Mouse (Mus musculus): ENCODE measurements around the gene Ksr2. TPM values are rescaled to one million over a fixed set of nuclear protein-coding genes. Genes with fewer than 3 reads are reported as not detected.

Ksr2 gene
- polyA plus RNA-seq, 1 experiment from 2014 or later = 1.4 TPM

- Histone ChIP-seq H3K4me2 (ENCODE audit: low read depth) (no peak overlapping the region), H3K36me3 (ENCODE audit: control insufficient read depth, insufficient read depth, low read length) (no peaks in the 10 kb centered on the region), H3K4me1 (ENCODE audit: control insufficient read depth, insufficient read depth, low read length) (no peaks in the 10 kb centered on the region), H3K9ac (ENCODE audit: low read length) (no peak overlapping the region), H3K27me3 (ENCODE audit: control insufficient read depth, insufficient read depth, low read length) (no peaks in the 10 kb centered on the region), H3K9me3 (ENCODE audit: control insufficient read depth, low read length) (no peaks in the 10 kb centered on the region), H3K27ac (ENCODE audit: low read depth, low read length) (no peak overlapping the region), H3K4me3 (ENCODE audit: low read depth, low read length) (no peak overlapping the region)
- DNase-seq (ENCODE audit: low spot score) (no peak), ATAC-seq (ENCODE audit: insufficient read depth, low FRiP score, low TSS enrichment) (no peak)
- WGBS = 79% methylated on average over 12 of the region's 12 CpGs
Observed at GRCm38 (mm10) chr5:117481586-117481985, 67.8 kb downstream of the Ksr2 start.

- no peak for ATAC-seq (ENCODE audit: insufficient read depth, low FRiP score, low TSS enrichment)
- H3K9ac ChIP-seq (ENCODE audit: low read length) = no peak overlapping the region
- no peak for DNase-seq (ENCODE audit: low spot score)
Observed at GRCm38 (mm10) chr5:117482013-117482412, 68.2 kb downstream of the Ksr2 start.

GRCm38 (mm10) chr5:117485411-117485810, 71.6 kb downstream of the Ksr2 start:
- Histone ChIP-seq H3K9me3 (ENCODE audit: control insufficient read depth, low read length) (no peaks in the 10 kb centered on the region), H3K36me3 (ENCODE audit: control insufficient read depth, insufficient read depth, low read length) (no peaks in the 10 kb centered on the region), H3K4me3 (ENCODE audit: low read depth, low read length) (no peak overlapping the region), H3K9ac (ENCODE audit: low read length) (no peak overlapping the region), H3K4me1 (ENCODE audit: control insufficient read depth, insufficient read depth, low read length) (no peaks in the 10 kb centered on the region), H3K27me3 (ENCODE audit: control insufficient read depth, insufficient read depth, low read length) (no peaks in the 10 kb centered on the region), H3K27ac (ENCODE audit: low read depth, low read length) (no peak overlapping the region), H3K4me2 (ENCODE audit: low read depth) (no peak overlapping the region)
- WGBS = 83% methylated on average over 6 of the region's 6 CpGs
- DNase-seq (ENCODE audit: low spot score) (no peak), ATAC-seq (ENCODE audit: insufficient read depth, low FRiP score, low TSS enrichment) (no peak)

More at GRCm38 (mm10) chr5:117482013-117482412, 68.2 kb downstream of the Ksr2 start:
- Histone ChIP-seq H3K36me3 (ENCODE audit: control insufficient read depth, insufficient read depth, low read length) (no peaks in the 10 kb centered on the region), H3K4me1 (ENCODE audit: control insufficient read depth, insufficient read depth, low read length) (no peaks in the 10 kb centered on the region), H3K27me3 (ENCODE audit: control insufficient read depth, insufficient read depth, low read length) (no peaks in the 10 kb centered on the region), H3K27ac (ENCODE audit: low read depth, low read length) (no peak overlapping the region), H3K9me3 (ENCODE audit: control insufficient read depth, low read length) (no peaks in the 10 kb centered on the region), H3K4me3 (ENCODE audit: low read depth, low read length) (no peak overlapping the region), H3K4me2 (ENCODE audit: low read depth) (no peak overlapping the region)
- 84% methylated on average over 11 of the region's 11 CpGs for WGBS

- Histone ChIP-seq H3K9me3 (ENCODE audit: control insufficient read depth, low read length) (no peaks in the 10 kb centered on the region), H3K27ac (ENCODE audit: low read depth, low read length) (no peak overlapping the region), H3K27me3 (ENCODE audit: control insufficient read depth, insufficient read depth, low read length) (no peaks in the 10 kb centered on the region), H3K4me3 (ENCODE audit: low read depth, low read length) (no peak overlapping the region), H3K9ac (ENCODE audit: low read length) (no peak overlapping the region), H3K4me1 (ENCODE audit: control insufficient read depth, insufficient read depth, low read length) (no peaks in the 10 kb centered on the region), H3K36me3 (ENCODE audit: control insufficient read depth, insufficient read depth, low read length) (no peaks in the 10 kb centered on the region), H3K4me2 (ENCODE audit: low read depth) (no peak overlapping the region)
- WGBS = 69% methylated on average over 7 of the region's 7 CpGs
- ATAC-seq (ENCODE audit: insufficient read depth, low FRiP score, low TSS enrichment) = no peak
- no peak for DNase-seq (ENCODE audit: low spot score)
Observed at GRCm38 (mm10) chr5:117486092-117486491, 72.3 kb downstream of the Ksr2 start.

GRCm38 (mm10) chr5:117488155-117488554, 74.4 kb downstream of the Ksr2 start:
- Histone ChIP-seq H3K27ac (ENCODE audit: low read depth, low read length) (no peak overlapping the region), H3K4me3 (ENCODE audit: low read depth, low read length) (no peak overlapping the region), H3K9me3 (ENCODE audit: control insufficient read depth, low read length) (no peaks in the 10 kb centered on the region), H3K4me1 (ENCODE audit: control insufficient read depth, insufficient read depth, low read length) (peaks cover 4% of the 10 kb centered on the region), H3K36me3 (ENCODE audit: control insufficient read depth, insufficient read depth, low read length) (no peaks in the 10 kb centered on the region), H3K4me2 (ENCODE audit: low read depth) (no peak overlapping the region), H3K9ac (ENCODE audit: low read length) (no peak overlapping the region), H3K27me3 (ENCODE audit: control insufficient read depth, insufficient read depth, low read length) (no peaks in the 10 kb centered on the region)
- 85% methylated on average over 6 of the region's 6 CpGs for WGBS
- no peak for DNase-seq (ENCODE audit: low spot score)
- no peak for ATAC-seq (ENCODE audit: insufficient read depth, low FRiP score, low TSS enrichment)

- 90% methylated on average over 16 of the region's 16 CpGs for WGBS
- Histone ChIP-seq H3K4me1 (ENCODE audit: control insufficient read depth, insufficient read depth, low read length) (peaks cover 9% of the 10 kb centered on the region), H3K9ac (ENCODE audit: low read length) (no peak overlapping the region), H3K27me3 (ENCODE audit: control insufficient read depth, insufficient read depth, low read length) (no peaks in the 10 kb centered on the region), H3K4me2 (ENCODE audit: low read depth) (no peak overlapping the region), H3K9me3 (ENCODE audit: control insufficient read depth, low read length) (no peaks in the 10 kb centered on the region), H3K27ac (ENCODE audit: low read depth, low read length) (no peak overlapping the region), H3K36me3 (ENCODE audit: control insufficient read depth, insufficient read depth, low read length) (no peaks in the 10 kb centered on the region), H3K4me3 (ENCODE audit: low read depth, low read length) (no peak overlapping the region)
- no peak for DNase-seq (ENCODE audit: low spot score)
- ATAC-seq (ENCODE audit: insufficient read depth, low FRiP score, low TSS enrichment) = no peak
Observed at GRCm38 (mm10) chr5:117488670-117489325, 75.0 kb downstream of the Ksr2 start.

- 0 out of 2 replicates have a peak overlapping the region, but pooled peaks have one; percentile 15 for H3K4me3 ChIP-seq (ENCODE audit: low read depth, low read length)
- 14% methylated on average over 31 of the region's 31 CpGs for WGBS
- 0 out of 2 replicates have a peak overlapping the region, but pooled peaks have one; percentile 4 for H3K9ac ChIP-seq (ENCODE audit: low read length)
- H3K36me3 ChIP-seq (ENCODE audit: control insufficient read depth, insufficient read depth, low read length) = no peaks in the 10 kb centered on the region
- 0 out of 2 replicates have a peak overlapping the region, but pooled peaks have one; percentile 23 for H3K27ac ChIP-seq (ENCODE audit: low read depth, low read length)
- ATAC-seq (ENCODE audit: insufficient read depth, low FRiP score, low TSS enrichment) (peak; percentile 90), DNase-seq (ENCODE audit: low spot score) (peak; percentile 82)
- peaks cover 9% of the 10 kb centered on the region for H3K4me1 ChIP-seq (ENCODE audit: control insufficient read depth, insufficient read depth, low read length)
- no peaks in the 10 kb centered on the region for H3K27me3 ChIP-seq (ENCODE audit: control insufficient read depth, insufficient read depth, low read length)
- H3K4me2 ChIP-seq (ENCODE audit: low read depth) = peak overlapping the region; percentile 41
- H3K9me3 ChIP-seq (ENCODE audit: control insufficient read depth, low read length) = no peaks in the 10 kb centered on the region
Observed at GRCm38 (mm10) chr5:117492933-117493863, 79.4 kb downstream of the Ksr2 start.

GRCm38 (mm10) chr5:117493947-117494346, 80.1 kb downstream of the Ksr2 start:
- H3K9ac ChIP-seq (ENCODE audit: low read length) = no peak overlapping the region

More at GRCm38 (mm10) chr5:117493947-117494346, 80.1 kb downstream of the Ksr2 start:
- DNase-seq (ENCODE audit: low spot score) (peak; percentile 74), ATAC-seq (ENCODE audit: insufficient read depth, low FRiP score, low TSS enrichment) (peak; percentile 31; the same call in 1 of the 2 replicates)
- H3K36me3 ChIP-seq (ENCODE audit: control insufficient read depth, insufficient read depth, low read length) = no peaks in the 10 kb centered on the region
- no peaks in the 10 kb centered on the region for H3K27me3 ChIP-seq (ENCODE audit: control insufficient read depth, insufficient read depth, low read length)
- peak overlapping the region; percentile 41 for H3K4me2 ChIP-seq (ENCODE audit: low read depth)
- 29% methylated on average over 7 of the region's 7 CpGs for WGBS
- H3K9me3 ChIP-seq (ENCODE audit: control insufficient read depth, low read length) = no peaks in the 10 kb centered on the region
- H3K27ac ChIP-seq (ENCODE audit: low read depth, low read length) = no peak overlapping the region
- peaks cover 9% of the 10 kb centered on the region for H3K4me1 ChIP-seq (ENCODE audit: control insufficient read depth, insufficient read depth, low read length)
- no peak overlapping the region for H3K4me3 ChIP-seq (ENCODE audit: low read depth, low read length)
